Mouse (Mus musculus) lung, adult 2 months (tissue): ENCODE results near the gene E2f8.

Source experiments
- CTCF ChIP-seq: fragments of 200-500 bp; IDR thresholded peaks from 2 replicates; pipeline ENCODE4 v1.5.1; 2011; ENCODE audit warnings: mild to moderate bottlenecking, low read length, control low read depth; ENCODE audit not compliant: insufficient read depth
- POLR2A ChIP-seq: fragments of 200-500 bp; IDR thresholded peaks from 2 replicates; pipeline ENCODE4 v1.6.1; 2011; ENCODE audit warnings: low read depth, mild to moderate bottlenecking, control low read depth, low read length, borderline replicate concordance; ENCODE audit errors: extremely low read depth

DNA sequence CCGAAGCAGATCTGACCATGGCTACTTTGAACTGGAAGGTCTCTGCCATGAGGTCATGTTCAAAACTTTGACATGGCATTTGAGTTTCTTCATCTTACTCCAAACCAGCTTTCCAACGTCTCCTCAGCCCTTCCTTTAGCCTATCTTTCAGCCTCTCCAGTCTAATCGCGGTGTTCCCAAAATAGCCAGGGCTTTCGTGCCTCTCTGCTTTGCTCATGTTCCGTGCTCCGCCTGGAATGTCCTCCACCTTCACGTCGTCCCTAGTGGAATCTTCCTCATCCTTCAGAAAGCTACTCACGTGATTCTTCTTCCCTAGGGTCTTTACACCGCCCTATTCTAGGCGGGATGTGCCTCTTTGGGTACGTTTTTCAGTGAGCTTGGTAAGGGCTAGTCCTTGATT, 27.9 kb downstream of the E2f8 start:
- no peak for TF ChIP-seq POLR2A
- no peak for TF ChIP-seq CTCF
